Mouse (Mus musculus) forebrain, postnatal 0 days (tissue): ENCODE measurements around the gene Wdr41. TPM values are rescaled to one million over a fixed set of nuclear protein-coding genes. Genes with fewer than 3 reads are reported as not detected.

Experiments
- ATAC-seq: fragments of 200-750 bp; cut with Nextera tagmentation; 2 replicates; pipeline ENCODE4 v1.8.0; 2017; ENCODE audit warnings: mild to moderate bottlenecking, moderate library complexity
- DNase-seq: peaks from one replicate; pipeline ENCODE4 v3.0.0-alpha.2; 2015
- H3K27ac ChIP-seq: fragments of 300-500 bp; sonication (generic); 2 replicates; pipeline ENCODE4 v1.5.1; 2014; ENCODE audit warnings: low read depth, mild to moderate bottlenecking, antibody characterized with exemption, low read length, moderate library complexity, mixed read lengths
- H3K27me3 ChIP-seq: fragments of 300-500 bp; sonication (generic); 2 replicates; pipeline ENCODE4 v1.6.1; 2014; ENCODE audit warnings: mild to moderate bottlenecking, low read length, mixed read lengths; ENCODE audit not compliant: insufficient read depth
- H3K36me3 ChIP-seq: fragments of 300-500 bp; sonication (generic); 2 replicates; pipeline ENCODE4 v1.6.1; 2014; ENCODE audit warnings: mild to moderate bottlenecking, moderate library complexity; ENCODE audit not compliant: insufficient read depth
- H3K4me1 ChIP-seq: fragments of 300-500 bp; sonication (generic); 2 replicates; pipeline ENCODE4 v1.6.1; 2014; ENCODE audit warnings: antibody characterized with exemption; ENCODE audit not compliant: insufficient read depth
- H3K4me2 ChIP-seq: fragments of 300-500 bp; sonication (generic); 2 replicates; pipeline ENCODE4 v1.6.1; 2014; ENCODE audit warnings: low read depth, mild to moderate bottlenecking, moderate library complexity
- H3K4me3 ChIP-seq: fragments of 300-500 bp; sonication (generic); 2 replicates; pipeline ENCODE4 v1.5.1; 2014; ENCODE audit warnings: low read depth, low read length, mixed read lengths
- H3K9ac ChIP-seq: fragments of 300-500 bp; sonication (generic); 2 replicates; pipeline ENCODE4 v1.6.1; 2014; ENCODE audit warnings: mild to moderate bottlenecking
- H3K9me3 ChIP-seq: fragments of 300-500 bp; sonication (generic); 2 replicates; pipeline ENCODE4 v1.6.1; 2016; ENCODE audit warnings: low read length
- CTCF ChIP-seq: sonication (generic); IDR thresholded peaks from 2 replicates; pipeline ENCODE4 v1.5.1; 2016; ENCODE audit warnings: antibody characterized with exemption, control low read depth, low read depth
- whole genome bisulfite sequencing: fragments of 180-500 bp; shearing (Covaris S2); extraction: QIAGEN DNeasy Blood & Tissue Kit; methylation state at CpG from one replicate; pipeline ENCODE4 v1.1.7; 2014; 5-methylcytosine and 5-hydroxymethylcytosine counted together
- polyA plus RNA-seq: library from polyadenylated mRNA; unstranded; fragments of >200 nt; fragmentation: Nextera tagmentation; extraction: Ambion mirVana; gene quantifications from 2 replicates; pipeline ENCODE4 v1.2.1, GENCODE M21; 2015
- total RNA-seq: library from RNA; depleted of rRNA; stranded (reverse); fragments of >200 nt; gene quantifications from 2 replicates; pipeline ENCODE4 v1.2.3, GENCODE M21; 2014

Gene Wdr41
- total and polyA plus RNA-seq, 2 experiments from 2014 or later: 26.1 to 29.0 TPM

DNA sequence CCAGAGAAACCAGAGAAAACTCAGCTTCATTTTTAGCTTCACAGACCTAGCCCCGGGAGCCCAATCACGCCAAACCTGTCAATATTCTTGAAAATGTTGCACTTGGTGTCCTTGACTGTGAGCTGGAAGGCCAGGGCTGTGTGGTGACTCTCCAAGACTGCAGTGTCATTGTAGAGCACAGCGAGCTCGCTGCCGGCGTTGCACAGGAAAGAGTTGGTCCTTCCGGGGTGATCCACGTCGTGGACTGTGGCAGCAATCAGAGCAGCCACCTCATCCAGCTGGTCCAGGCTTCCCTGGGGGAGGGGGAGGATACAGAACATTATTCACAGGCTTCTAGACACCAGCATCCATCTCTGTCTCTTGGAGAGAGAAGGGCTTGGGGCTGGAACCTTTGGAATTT, 58.0 kb downstream of the Wdr41 start:
- no peak for ATAC-seq
- no peak for TF ChIP-seq CTCF
- H3K36me3 ChIP-seq: no peaks in the 10 kb centered on the region; the same call in 1 of the 2 replicates
- H3K27ac ChIP-seq: no peak overlapping the region
- no peak overlapping the region for H3K4me2 ChIP-seq
- no peak overlapping the region for H3K4me3 ChIP-seq
- 86% methylated on average over 9 of the region's 9 CpGs for WGBS
- DNase-seq: no peak
- no peak overlapping the region for H3K9ac ChIP-seq
- no peaks in the 10 kb centered on the region for H3K27me3 ChIP-seq
- no peaks in the 10 kb centered on the region for H3K4me1 ChIP-seq
- no peaks in the 10 kb centered on the region for H3K9me3 ChIP-seq

DNA sequence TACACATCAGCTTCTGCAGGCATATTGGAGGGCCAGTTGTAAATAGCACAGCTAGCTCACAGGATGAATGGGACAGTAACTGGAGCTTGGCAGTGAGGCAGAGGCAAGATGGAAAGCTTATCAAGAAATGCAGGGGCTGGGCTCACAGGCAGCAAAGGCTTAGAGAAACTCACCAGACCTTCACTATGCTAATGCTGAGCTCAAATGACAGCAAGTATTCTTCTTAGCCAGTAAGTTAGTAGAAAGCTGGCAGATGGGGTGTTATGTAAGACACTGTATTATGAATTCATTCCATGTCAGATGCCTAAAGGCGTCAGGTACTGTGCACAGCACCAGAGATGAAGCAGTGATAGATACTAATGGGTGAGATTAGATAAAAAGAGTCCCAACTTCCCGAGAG, 58.6 kb downstream of the Wdr41 start:
- Histone ChIP-seq H3K4me2 (no peak overlapping the region), H3K4me1 (no peaks in the 10 kb centered on the region), H3K27ac (no peak overlapping the region), H3K27me3 (no peaks in the 10 kb centered on the region), H3K9ac (no peak overlapping the region), H3K4me3 (no peak overlapping the region), H3K36me3 (no peaks in the 10 kb centered on the region; the same call in 1 of the 2 replicates), H3K9me3 (no peaks in the 10 kb centered on the region)
- peak; percentile 45; the same call in 1 of the 2 replicates for ATAC-seq
- 72% methylated on average over 2 of the region's 2 CpGs for WGBS
- DNase-seq: no peak
- no peak for TF ChIP-seq CTCF

DNA sequence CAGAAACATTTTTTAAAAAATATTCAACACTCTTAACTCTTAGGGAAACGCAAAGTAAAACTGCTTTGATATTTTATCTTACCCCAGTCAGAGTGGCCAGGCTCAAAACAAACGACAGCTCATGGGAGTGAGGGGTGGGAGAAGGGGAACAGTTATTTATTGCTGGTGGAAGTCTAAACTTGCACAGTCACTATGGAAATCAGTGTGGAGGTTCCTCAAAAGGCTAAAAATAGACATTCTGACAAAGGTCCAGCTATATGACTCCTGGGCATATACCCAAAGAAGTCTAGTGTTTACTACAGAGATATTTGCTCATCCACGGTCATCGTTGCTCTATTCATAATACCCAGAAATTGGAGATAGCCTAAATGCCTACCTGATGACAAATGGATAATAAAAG, 62.1 kb downstream of the Wdr41 start:
- TF ChIP-seq CTCF: no peak
- WGBS: 89% methylated on average over 4 of the region's 4 CpGs
- Histone ChIP-seq H3K4me3 (no peak overlapping the region), H3K27ac (no peak overlapping the region), H3K36me3 (no peaks in the 10 kb centered on the region), H3K9ac (no peak overlapping the region), H3K4me2 (no peak overlapping the region), H3K9me3 (no peaks in the 10 kb centered on the region), H3K4me1 (no peaks in the 10 kb centered on the region), H3K27me3 (no peaks in the 10 kb centered on the region)
- DNase-seq (no peak), ATAC-seq (no peak)

DNA sequence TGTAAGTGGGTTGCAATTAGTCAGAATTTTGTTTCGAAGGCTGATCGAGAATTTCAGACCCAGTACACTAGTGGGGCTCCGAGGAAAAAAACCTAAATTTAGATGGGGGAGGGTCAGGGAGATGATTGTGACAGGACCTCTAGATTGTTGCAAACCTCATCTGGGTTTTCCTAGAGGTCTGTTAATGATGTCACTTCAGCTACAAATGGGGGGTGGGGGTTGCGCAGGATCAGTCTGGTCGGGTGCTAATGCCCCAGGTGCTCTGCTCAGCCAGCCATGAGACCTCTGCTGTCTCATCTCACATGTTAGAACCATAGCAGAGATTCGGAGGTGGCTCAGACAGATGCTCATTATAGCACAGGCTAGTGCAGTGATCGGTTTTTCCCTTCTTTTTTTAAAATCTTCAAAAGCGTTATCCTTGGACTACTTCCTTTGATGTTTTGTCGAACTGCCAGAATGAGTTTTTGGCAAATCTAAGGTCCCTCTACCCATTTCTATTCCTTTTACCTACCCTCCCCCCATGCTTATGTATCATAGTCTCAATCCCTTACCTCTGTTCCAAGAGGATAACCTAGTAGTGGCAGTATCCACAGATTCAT, 64.1 kb downstream of the Wdr41 start:
- no peak for ATAC-seq
- no peak overlapping the region for H3K9ac ChIP-seq
- H3K27me3 ChIP-seq: no peaks in the 10 kb centered on the region
- no peak for TF ChIP-seq CTCF
- no peak overlapping the region for H3K27ac ChIP-seq
- no peak overlapping the region for H3K4me2 ChIP-seq
- no peak overlapping the region for H3K4me3 ChIP-seq
- DNase-seq: no peak
- no peaks in the 10 kb centered on the region for H3K4me1 ChIP-seq
- H3K36me3 ChIP-seq: no peaks in the 10 kb centered on the region
- H3K9me3 ChIP-seq: no peaks in the 10 kb centered on the region
- 71% methylated on average over 9 of the region's 9 CpGs for WGBS

DNA sequence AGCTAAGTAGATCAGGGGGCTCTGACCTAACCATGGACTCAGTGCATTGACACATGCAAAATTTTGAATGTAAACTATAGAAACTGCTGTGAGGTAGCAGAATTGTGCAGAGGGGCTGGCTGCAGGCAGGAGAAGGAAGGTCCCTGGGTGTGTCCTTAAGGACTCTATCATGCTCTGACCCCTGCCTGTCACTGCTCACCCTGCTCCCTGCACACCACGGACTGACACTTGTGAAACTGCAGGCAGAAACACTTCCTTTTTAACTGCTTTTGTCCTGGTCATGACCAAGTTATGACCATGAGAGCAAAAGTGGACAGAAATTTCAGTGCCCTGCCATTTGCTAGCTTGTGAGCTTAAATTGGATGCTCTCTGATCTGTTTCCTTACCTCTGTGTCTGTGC, 68.0 kb downstream of the Wdr41 start:
- ATAC-seq (no peak), DNase-seq (no peak)
- TF ChIP-seq CTCF: no peak
- H3K36me3 ChIP-seq: no peaks in the 10 kb centered on the region
- H3K27ac ChIP-seq: no peak overlapping the region
- no peak overlapping the region for H3K4me3 ChIP-seq
- H3K9ac ChIP-seq: no peak overlapping the region
- H3K4me1 ChIP-seq: no peaks in the 10 kb centered on the region
- no peaks in the 10 kb centered on the region for H3K27me3 ChIP-seq
- WGBS: 53% methylated on average over 1 of the region's 1 CpGs
- H3K9me3 ChIP-seq: no peaks in the 10 kb centered on the region
- no peak overlapping the region for H3K4me2 ChIP-seq

DNA sequence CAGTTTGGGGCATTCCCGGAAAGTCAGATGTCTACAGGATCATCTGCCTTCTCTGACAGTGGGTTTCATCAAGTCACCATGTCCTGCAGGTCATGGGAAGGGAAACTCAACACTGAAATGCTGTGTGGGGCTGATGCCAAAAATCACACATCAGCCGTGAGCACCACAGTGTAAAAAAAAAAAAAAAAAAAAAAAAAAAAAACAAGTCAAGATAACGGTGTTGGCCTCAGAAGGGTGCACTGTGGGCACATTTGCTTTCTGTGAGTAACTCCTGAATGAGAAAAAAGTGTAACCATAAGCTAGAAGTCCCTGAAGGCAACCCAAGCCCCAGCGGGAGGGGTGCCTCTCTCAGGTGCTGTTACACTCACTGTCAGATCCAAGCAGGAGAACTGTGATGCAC, 74.3 kb downstream of the Wdr41 start:
- WGBS: 83% methylated on average over 4 of the region's 4 CpGs

DNA sequence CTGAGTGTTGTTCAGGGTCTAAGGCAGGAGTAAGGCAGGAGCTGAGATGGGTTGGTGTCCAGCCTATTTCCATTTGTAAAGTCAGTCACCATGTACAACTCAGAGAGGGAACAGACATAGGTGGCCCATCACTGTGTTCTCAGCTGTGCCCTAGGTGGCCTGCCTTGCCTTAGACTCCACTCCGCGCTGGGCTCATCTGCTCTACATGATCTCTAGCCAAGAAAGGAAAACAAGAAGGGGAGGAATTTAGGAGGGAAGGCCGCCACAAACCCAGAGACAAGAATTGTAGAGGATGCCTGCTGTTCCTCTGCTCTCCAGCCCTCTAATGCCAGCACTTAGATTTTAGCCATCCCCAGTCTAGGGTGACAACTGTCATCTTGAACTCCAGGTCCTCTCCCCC, 76.3 kb downstream of the Wdr41 start:
- no peak for TF ChIP-seq CTCF
- ATAC-seq (no peak), DNase-seq (no peak)
- H3K9me3 ChIP-seq: no peaks in the 10 kb centered on the region
- no peaks in the 10 kb centered on the region for H3K4me1 ChIP-seq
- no peak overlapping the region for H3K4me3 ChIP-seq
- H3K27me3 ChIP-seq: no peaks in the 10 kb centered on the region
- no peak overlapping the region for H3K27ac ChIP-seq
- H3K4me2 ChIP-seq: no peak overlapping the region
- H3K9ac ChIP-seq: no peak overlapping the region
- WGBS: 79% methylated on average over 3 of the region's 3 CpGs
- H3K36me3 ChIP-seq: no peaks in the 10 kb centered on the region

More for the DNA sequence above, 74.3 kb downstream of the Wdr41 start:
- Histone ChIP-seq H3K36me3 (no peaks in the 10 kb centered on the region), H3K4me1 (no peaks in the 10 kb centered on the region), H3K4me2 (no peak overlapping the region), H3K27me3 (no peaks in the 10 kb centered on the region), H3K9me3 (no peaks in the 10 kb centered on the region), H3K9ac (no peak overlapping the region), H3K4me3 (no peak overlapping the region), H3K27ac (no peak overlapping the region)
- DNase-seq: no peak
- TF ChIP-seq CTCF: no peak
- no peak for ATAC-seq
